In the genomic region with DNA sequence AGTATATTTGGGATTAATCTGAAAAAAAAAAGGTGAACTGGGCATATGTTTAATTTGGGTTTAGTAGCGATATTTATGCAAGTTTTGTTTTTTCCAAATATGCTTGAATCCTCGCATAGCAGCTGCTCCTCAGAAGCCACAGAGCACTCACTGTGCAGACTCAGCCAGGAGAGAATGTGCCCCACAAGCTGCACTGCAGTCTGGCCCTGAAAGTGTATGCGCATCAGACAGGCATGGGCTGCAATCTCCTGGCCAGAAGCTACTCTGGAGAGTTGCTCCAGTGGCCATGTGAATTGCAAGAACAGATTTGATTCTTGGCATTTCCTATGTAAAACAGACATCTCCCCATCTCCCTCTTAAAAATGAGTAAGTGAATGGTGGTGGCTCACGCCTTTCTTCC, we compare ENCODE assay signal across 16 mouse cellular contexts.
"Had no signal": no experiment of that assay in that cellular context is flagged by ENCODE, and none has a peak within 500 bp of the region (broad histone marks: within the 10 kb centered on the region; RNA-seq: fewer than 3 reads in every experiment).

No protein-coding gene starts in this region.

- H3K36me3 ChIP-seq: limb, embryonic 12.5 days; liver, embryonic 13.5 days; lung, embryonic 15.5 days; midbrain, embryonic 12.5 days had no signal

- H3K27me3 ChIP-seq: liver, embryonic 13.5 days; lung, embryonic 15.5 days; midbrain, embryonic 12.5 days had no signal

- H3K9ac ChIP-seq: limb, embryonic 12.5 days; liver, embryonic 13.5 days; liver, postnatal 0 days; lung, embryonic 15.5 days; midbrain, embryonic 12.5 days had no signal

- H3K4me2 ChIP-seq: limb, embryonic 12.5 days; liver, embryonic 13.5 days; lung, embryonic 15.5 days; midbrain, embryonic 12.5 days had no signal

- H3K4me1 ChIP-seq: limb, embryonic 12.5 days; liver, embryonic 13.5 days; lung, embryonic 15.5 days; megakaryocyte, embryonic 14.5 days; midbrain, embryonic 12.5 days had no signal

- DNase-seq: kidney, adult 8-10 months; kidney, postnatal 25 days; liver; liver, embryonic 13.5 days; liver, postnatal 0 days; lung, postnatal 14 days; right cerebral cortex, postnatal 25 days; thymus, adult 18-20 months; thymus, postnatal 25 days had no signal

- ATAC-seq: intestine, postnatal 0 days; liver, postnatal 0 days had no signal

- H3K9me3 ChIP-seq: limb, embryonic 12.5 days; liver, embryonic 13.5 days; lung, embryonic 15.5 days; megakaryocyte, embryonic 14.5 days; midbrain, embryonic 12.5 days had no signal

- H3K27ac ChIP-seq: left cerebral cortex, adult 2 months; limb, embryonic 12.5 days; liver, embryonic 13.5 days; lung, embryonic 15.5 days; macrophage; midbrain, embryonic 12.5 days had no signal

- H3K4me3 ChIP-seq: left cerebral cortex, adult 2 months; limb, embryonic 12.5 days; liver, embryonic 13.5 days; lung, embryonic 15.5 days; megakaryocyte, embryonic 14.5 days; midbrain, embryonic 12.5 days had no signal
